Mouse (Mus musculus) spleen, postnatal 14 days (tissue): ENCODE data around the gene Hist1h3b.
A peak's percentile ranks its signal among the peaks of the same experiment; 100 is the strongest.
"Not testable (repeated sequence)": the region's sequence is repeated elsewhere in the genome, so short reads cannot be mapped to it uniquely, and the experiment has no call there.

Experiments
- DNase-seq, 2 experiments: peaks; one replicate each; pipeline ENCODE4 v3.0.0; 2021 to 2022; ENCODE audit warnings: low spot score in 2 of 2

Gene Hist1h3b

DNA sequence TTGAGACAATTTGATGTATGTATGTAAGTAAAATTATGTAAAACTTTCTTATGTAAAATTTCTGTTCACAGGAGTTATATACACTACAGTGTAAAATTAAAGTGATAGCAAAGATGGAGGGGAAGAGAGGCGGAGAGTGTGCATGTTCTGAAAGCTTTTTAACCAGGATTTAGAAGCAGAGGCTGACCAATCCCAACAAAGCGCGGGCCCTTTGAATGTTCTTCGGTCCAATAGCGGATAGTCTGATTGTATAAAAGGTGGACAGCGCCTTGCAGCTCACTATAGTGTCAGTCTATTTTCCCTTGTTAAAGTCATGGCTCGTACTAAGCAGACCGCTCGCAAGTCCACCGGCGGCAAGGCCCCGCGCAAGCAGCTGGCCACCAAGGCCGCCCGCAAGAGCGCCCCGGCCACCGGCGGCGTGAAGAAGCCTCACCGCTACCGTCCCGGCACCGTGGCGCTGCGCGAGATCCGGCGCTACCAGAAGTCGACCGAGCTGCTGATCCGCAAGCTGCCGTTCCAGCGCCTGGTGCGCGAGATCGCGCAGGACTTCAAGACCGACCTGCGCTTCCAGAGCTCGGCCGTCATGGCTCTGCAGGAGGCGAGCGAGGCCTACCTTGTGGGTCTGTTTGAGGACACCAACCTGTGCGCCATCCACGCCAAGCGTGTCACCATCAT lies at the start of gene Hist1h3b:
TSS of gene Hist1h3b (plus strand) at position 201 of the 675 bp plus-strand sequence.
- peak; percentile 79 to 86 for DNase-seq

DNA sequence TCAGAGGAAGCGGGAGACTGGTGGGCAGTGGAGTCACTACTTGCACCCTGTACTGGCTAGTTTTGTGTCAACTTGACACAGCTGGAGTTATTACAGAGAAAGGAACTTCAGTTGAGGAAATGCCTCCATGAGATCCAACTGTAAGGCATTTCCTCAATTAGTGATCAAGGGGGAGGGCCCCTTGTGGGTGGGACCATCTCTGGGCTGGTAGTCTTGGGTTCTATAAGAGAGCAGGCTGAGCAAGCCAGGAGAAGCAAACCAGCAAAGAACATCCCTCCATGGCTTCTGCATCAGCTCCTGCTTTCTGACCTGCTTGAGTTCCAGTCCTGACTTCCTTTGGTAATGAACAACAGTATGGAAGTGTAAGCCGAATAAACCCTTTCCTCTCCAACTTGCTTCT lies 49.3 kb upstream of the Hist1h3b start:
- not testable (repeated sequence) for DNase-seq

- no peak for DNase-seq
These were observed 46.2 kb upstream of the Hist1h3b start for GRCm38 (mm10) chr13:23705751-23706356.

DNA sequence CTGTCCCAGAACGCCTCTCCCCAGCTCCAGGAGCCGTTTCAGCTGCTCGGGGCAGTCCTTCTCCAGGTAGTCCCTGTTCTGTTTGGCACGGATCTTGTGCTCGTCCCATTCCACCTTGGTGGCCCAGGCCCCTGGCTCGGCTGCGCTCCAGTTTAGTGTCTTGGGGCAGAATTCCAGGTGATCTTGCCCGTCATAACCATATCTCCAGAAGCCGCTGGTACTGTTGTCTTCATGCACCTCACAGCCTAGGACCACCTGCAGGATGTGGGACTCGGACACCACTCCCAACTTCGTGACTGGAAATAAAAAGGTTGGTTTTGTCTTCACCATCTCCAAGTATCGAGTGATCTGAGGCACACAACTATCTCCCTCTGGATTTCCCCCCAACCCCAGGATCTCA lies 45.3 kb upstream of the Hist1h3b start:
- no peak for DNase-seq

- no peak for DNase-seq
These were observed 44.0 kb upstream of the Hist1h3b start for GRCm38 (mm10) chr13:23708041-23708440.

- DNase-seq, result no peak
These were observed 43.4 kb upstream of the Hist1h3b start for GRCm38 (mm10) chr13:23708654-23709053.

DNA sequence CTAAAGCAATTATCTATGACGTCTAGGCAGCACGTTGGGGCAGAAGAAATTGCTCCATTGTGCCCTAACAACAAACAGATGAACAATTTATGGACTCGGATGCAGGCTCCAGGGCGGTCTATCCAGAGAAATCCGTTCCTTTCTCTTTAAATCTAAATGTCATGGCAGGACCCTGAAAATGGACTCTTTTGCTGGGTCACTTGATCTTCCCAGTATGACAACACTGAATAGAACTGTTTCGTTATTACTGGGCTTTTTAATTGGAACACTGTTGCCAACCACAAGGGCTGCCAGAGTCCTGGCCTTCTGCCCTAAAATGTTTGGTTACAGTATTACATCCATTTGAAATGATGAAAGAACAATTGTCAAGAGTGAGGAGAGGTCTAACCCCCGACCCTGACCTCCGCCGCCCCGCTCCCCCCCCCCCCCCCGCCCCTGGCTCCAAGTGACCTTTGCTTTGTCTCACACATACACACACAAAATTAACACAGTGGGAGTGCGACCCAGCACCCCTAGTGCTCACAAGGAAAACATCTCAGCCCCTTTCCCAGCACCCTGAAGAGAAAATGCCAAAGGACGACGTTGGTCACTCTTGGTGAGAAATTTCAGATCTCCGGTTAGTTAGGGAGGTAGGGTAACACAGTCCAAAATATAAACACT lies 42.2 kb upstream of the Hist1h3b start:
- no peak for DNase-seq

DNA sequence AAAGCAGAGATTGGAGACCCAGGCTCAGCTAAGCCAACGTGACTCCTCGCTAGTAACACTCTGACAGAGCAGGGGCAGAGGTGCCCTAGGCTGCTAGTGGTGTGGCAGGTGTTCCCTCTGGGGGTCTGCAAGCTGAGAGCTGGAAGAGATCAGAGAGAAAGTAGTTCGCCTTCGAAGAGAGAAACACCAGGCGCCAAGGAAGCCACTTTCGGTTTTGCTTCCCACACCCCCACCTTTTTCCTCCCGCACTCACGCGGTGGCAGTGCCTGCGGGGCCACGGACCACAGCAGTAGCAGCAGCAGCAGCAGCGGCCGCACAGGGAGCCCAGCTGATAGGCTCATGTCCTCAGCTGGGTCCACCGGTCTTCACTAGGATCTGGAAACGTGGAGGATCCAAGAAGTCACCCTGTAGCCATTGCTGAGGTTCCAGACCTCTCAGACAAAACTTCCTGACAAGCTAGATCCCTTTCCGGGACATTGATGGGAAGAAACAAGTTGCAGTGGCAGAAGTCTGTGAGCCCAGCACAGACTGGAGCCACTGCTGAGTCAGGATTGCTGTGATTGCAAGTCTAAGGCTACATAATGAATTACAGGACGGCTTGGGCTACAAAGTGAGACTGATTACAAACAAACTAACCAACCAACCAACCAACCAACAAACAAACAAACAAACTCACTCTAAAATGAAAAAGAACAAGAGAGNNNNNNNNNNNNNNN lies 41.5 kb upstream of the Hist1h3b start, which contains the start of gene Hfe:
TSS of gene Hfe (minus strand) at position 481 of the 716 bp plus-strand sequence.
- DNase-seq, result peak in 1 of 2 experiments; percentile 35

DNA sequence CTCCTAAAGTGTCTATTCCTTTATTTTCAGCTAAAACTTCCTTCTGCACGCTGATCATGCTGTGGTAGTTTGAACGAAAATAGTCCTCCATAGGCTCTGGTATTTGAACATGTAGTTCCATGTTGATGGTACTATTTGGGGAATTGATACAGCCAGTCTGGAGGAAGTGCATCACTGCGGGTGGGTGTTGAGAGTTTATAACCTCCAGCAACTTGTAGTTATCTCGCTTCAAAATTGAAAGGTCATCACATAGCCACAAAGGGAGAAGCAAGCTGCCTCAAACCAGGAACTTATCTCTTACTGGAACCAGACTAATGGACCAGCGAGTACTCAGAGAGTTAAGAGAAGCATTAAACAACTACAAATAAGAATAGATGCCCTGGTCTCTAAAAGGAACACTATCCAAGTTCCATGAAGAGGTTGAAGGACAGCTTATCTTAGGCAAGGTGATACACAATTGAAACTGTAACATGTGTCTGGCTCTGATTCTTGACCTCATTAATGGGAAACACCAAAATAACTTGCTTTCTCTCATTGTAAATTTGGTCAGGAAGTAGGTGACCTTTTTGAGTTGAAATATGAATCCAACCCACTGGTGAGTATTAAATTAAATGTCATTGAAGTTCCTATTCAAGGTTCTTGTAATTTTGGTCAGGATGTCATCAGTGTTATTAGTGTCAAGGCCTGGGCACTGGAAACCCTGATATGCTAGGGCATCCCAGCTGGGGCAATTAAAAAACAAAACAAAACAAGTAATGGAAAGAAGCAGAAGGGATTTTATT lies 35.6 kb upstream of the Hist1h3b start:
- DNase-seq, result no peak

GRCm38 (mm10) chr13:23717176-23717575 lies 34.9 kb upstream of the Hist1h3b start:
- DNase-seq, result no peak

DNA sequence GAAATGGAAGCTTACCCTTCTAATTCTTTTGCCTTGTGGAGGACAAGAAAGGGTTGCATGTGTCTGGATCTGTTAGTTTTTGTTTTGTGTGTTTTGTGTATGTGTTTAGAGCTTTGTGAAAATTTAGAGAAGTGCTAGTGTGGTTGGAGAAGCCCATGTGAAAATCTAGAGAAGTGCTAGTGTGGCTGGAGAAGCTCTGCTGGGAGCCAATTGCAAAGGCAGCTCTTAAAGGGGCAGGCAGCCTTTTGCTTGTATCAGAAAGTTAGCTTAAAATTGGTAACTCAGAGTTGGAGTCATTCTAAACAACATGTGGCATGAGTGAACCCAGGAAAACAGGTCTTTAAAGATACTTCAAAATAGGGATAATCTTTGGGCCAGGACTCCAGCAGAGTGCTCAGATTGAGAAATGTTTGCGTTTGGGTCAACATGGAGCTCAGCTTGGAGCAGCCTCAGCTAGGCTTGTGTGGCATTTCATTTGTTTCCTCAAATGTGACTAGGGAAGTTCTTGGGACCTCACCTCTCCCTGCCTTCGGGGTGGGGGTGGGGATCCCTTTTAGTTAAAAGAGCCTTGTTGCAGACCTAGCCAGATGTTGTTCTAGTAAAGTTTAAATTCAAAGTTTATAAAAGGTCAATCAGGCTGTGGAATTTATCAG lies 34.3 kb upstream of the Hist1h3b start:
- DNase-seq, result not testable (repeated sequence)

- DNase-seq, result no peak
These were observed 27.8 kb upstream of the Hist1h3b start for GRCm38 (mm10) chr13:23724239-23724638.

DNA sequence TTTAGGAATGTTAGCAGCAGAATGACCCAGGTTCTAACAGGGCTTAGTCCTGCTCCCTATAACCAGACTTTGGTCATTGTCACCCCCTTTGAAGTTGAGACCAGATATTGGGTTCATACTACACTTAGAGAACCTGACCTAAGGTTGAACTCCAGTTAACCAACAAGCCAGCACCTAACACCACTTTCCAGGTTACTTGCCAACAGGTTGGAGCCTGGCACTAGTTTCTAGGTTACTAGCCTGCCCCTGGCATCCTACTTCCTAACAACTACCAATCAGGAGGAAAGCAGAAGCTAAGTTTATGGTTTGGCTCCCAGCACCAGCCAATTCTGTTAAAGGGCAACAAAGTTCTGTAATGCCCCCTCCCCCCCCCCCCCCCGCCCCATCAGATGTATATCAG lies 26.9 kb upstream of the Hist1h3b start:
- DNase-seq, result no peak

GRCm38 (mm10) chr13:23728472-23729191 lies 23.4 kb upstream of the Hist1h3b start:
- DNase-seq, result no peak

- no peak for DNase-seq
These were observed 22.9 kb upstream of the Hist1h3b start for GRCm38 (mm10) chr13:23729192-23729525.

DNA sequence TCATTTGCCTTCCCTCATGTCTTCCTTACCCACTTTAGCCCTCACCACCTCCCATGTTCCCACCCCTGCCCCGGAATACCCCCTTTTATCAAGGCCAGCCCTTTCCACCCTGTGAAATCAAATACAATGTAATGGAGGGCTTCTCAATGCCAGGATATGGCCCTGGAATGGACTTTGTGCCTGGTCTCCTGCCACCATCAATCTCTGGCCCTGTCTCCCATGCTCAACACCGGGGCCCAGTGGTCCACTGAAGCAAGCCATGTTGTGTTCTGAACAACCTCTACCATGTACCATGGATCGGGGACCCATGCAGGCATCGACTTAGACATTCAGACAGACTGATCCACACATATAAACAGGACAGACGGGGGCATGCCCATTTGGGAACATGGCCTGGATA lies 22.4 kb upstream of the Hist1h3b start:
- DNase-seq, result no peak

DNA sequence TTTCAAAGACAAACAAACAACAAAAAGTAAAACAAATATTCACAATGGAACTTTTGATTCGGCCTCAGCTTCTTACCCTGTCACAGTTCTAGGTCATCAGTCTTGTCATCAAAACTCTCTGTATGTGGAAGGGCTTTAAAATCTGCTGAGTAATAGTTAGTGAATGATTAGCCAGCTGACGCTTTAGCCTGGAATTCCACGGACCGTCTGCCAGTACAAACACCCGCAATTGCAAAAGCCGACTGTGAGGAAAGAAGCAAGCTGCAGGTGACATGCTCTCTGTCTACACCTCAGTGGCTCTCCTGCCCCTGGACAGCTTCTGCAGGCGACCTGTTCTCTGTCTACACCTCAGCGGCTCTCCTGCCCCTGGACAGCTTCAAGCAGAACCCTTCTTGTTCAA lies 21.6 kb upstream of the Hist1h3b start:
- DNase-seq, result no peak

DNA sequence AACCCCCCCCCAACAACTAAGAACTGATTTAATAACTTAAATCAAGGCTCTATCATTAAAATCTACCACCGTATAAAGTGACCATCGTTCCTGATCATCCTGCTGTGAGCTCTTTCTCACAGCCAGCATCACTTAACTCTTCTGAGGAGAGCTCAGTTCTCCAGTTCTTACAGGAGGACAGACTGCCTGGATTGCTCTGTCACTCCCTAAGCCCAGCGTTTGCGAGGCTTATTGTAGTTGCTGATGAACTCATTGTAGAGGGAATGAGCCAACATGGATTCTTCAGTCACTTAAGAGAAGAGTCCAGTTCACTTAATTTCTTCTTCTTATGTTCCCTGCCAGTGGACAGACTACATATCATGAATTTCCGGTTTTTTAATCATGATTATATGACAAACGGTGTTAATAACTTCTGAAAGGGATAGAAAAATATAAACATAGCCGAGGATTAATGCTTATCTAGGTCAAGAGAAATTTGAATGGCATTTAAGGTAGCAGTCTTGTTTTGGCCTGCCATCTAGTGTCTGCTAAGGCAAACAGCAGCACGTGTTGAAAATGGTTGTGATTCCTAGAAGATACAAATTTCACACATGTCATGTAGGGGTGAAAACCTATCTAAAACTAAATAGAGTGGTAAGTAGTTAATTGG lies 19.8 kb upstream of the Hist1h3b start:
- no peak for DNase-seq

- no peak for DNase-seq
These were observed 15.0 kb upstream of the Hist1h3b start for GRCm38 (mm10) chr13:23737091-23737490.

GRCm38 (mm10) chr13:23738041-23738440 lies 14.0 kb upstream of the Hist1h3b start:
- no peak for DNase-seq
